Mouse (Mus musculus): ENCODE results near the gene Adgrv1. TPM values are rescaled to one million over a fixed set of nuclear protein-coding genes. Genes with fewer than 3 reads are reported as not detected.

Gene Adgrv1
- polyA plus RNA-seq, 1 experiment from 2014 or later: 0.66 TPM

DNA sequence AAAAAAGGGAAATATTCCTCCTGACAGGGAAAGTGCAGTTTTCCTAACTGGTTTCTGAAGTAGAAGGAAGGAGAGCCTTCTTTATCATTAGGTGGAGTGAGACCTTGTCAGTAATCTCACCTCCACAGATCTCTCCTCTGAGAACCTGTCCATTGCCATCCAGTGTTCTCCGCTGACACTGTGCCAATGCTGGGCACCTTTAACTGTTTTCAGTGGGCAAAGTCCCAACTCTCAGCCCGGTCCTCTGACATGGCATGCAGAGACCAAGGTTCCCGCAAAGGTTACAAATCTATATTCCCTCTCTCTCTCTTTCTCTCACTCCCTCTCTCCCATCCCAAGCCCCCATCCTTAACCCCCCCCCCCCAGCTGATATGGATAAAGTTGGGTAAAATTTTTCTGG, 230.1 kb downstream of the Adgrv1 start:
- 89% methylated on average over 3 of the region's 3 CpGs for WGBS
- Histone ChIP-seq H3K9me3 (no peaks in the 10 kb centered on the region), H3K4me3 (no peak overlapping the region), H3K27ac (replicated peaks) (no peak overlapping the region), H3K27me3 (replicated peaks) (no peaks in the 10 kb centered on the region), H3K9ac (no peak overlapping the region), H3K4me2 (no peak overlapping the region), H3K36me3 (no peaks in the 10 kb centered on the region), H3K4me1 (no peaks in the 10 kb centered on the region)
- no peak for ATAC-seq (ENCODE audit: extremely low read depth, insufficient number of reproducible peaks, low FRiP score, low TSS enrichment)

DNA sequence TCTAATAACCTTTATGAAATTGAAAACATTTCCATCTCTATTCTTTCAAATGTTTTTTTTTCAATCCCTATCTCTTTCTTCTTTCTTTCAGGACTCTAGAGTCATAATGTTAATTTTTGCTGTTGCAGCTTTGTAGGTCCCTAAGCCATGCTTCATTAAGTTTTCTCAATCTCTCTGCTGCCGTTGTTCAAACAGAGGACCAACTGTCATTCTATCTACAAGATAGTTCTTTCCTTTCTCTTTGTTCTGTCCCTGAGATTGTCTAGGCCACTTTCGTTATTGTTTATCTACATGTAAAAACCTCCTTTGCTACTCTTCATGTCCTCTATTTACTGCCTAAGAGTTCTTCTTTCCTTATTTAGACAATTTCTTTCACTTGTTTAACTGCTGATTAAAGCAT, 230.8 kb downstream of the Adgrv1 start:
- Histone ChIP-seq H3K27ac (replicated peaks) (no peak overlapping the region), H3K36me3 (no peaks in the 10 kb centered on the region), H3K27me3 (replicated peaks) (no peaks in the 10 kb centered on the region), H3K4me3 (no peak overlapping the region), H3K9me3 (no peaks in the 10 kb centered on the region), H3K9ac (no peak overlapping the region), H3K4me2 (no peak overlapping the region), H3K4me1 (no peaks in the 10 kb centered on the region)
- no peak for ATAC-seq (ENCODE audit: extremely low read depth, insufficient number of reproducible peaks, low FRiP score, low TSS enrichment)
- WGBS: 54% methylated on average over 2 of the region's 2 CpGs

- WGBS: 77% methylated on average over 1 of the region's 1 CpGs
- H3K9ac ChIP-seq: no peak overlapping the region
- no peak overlapping the region for H3K27ac ChIP-seq (replicated peaks)
- no peak overlapping the region for H3K4me3 ChIP-seq
- H3K36me3 ChIP-seq: no peaks in the 10 kb centered on the region
- H3K4me1 ChIP-seq: no peaks in the 10 kb centered on the region
- H3K4me2 ChIP-seq: no peak overlapping the region
- no peaks in the 10 kb centered on the region for H3K27me3 ChIP-seq (replicated peaks)
- no peaks in the 10 kb centered on the region for H3K9me3 ChIP-seq
- ATAC-seq (ENCODE audit: extremely low read depth, insufficient number of reproducible peaks, low FRiP score, low TSS enrichment): no peak
Measured at GRCm38 (mm10) chr13:81401742-81402141, 231.2 kb downstream of the Adgrv1 start.

DNA sequence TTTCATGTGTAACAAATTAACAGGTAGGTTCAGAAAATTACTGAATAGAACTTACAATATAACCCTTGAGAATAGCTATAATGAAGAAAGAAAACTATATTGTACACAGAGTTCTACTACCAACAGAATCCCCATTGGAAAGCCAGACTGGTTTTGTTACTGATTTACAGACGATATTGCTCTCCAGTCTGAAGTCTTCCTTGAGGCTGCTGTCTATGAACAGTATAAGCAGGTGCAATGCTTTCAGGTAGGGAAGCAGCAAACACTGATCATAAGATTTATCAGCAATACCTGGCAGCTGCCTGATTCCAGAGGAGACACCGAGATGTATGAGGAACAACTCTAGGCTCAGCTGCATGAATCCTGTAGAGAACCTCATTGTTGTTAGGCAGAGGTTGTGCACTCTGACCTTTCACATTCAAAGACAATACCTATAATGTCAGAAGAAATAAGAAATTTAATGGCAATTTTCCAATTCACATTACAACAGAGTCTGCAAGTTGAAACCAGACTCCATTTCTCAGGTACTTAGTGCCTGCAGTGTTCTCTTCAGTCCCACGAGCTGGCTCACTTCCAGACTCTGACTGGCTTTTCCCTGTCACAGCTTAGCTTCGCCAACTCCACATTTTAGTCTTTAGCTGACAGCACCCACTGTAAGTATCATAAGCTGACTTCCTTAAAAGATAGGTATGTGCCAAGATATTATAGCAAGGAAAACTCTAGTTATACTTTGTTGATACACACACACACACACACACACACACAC, 247.2 kb downstream of the Adgrv1 start:
- Histone ChIP-seq H3K36me3 (no peaks in the 10 kb centered on the region), H3K4me2 (no peak overlapping the region), H3K9me3 (no peaks in the 10 kb centered on the region), H3K4me1 (no peaks in the 10 kb centered on the region), H3K9ac (no peak overlapping the region), H3K27ac (replicated peaks) (no peak overlapping the region), H3K27me3 (replicated peaks) (no peaks in the 10 kb centered on the region), H3K4me3 (no peak overlapping the region)
- WGBS: 57% methylated on average over 4 of the region's 4 CpGs
- no peak for ATAC-seq (ENCODE audit: extremely low read depth, insufficient number of reproducible peaks, low FRiP score, low TSS enrichment)

DNA sequence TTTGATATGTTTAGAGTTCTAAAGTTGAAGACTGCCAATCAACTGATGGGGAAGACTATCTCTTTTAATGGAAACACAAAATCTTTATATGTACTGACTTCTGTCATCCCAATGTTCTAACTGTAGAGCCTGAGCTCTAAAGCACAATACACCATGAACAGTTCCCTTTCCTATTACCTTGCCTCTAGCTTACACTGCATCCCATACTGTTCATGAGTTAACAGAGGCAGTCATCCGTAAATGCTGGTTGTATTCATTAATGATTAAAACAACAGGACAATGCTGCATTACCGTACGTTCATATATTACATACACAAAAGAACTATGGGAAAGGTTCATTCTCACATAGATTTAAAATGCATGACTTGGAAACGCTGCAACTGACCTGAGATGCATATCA, 251.1 kb downstream of the Adgrv1 start:
- no peak for ATAC-seq (ENCODE audit: extremely low read depth, insufficient number of reproducible peaks, low FRiP score, low TSS enrichment)
- WGBS: 79% methylated on average over 4 of the region's 4 CpGs
- Histone ChIP-seq H3K27me3 (replicated peaks) (no peaks in the 10 kb centered on the region), H3K4me2 (no peak overlapping the region), H3K27ac (replicated peaks) (no peak overlapping the region), H3K36me3 (no peaks in the 10 kb centered on the region), H3K4me3 (no peak overlapping the region), H3K9ac (no peak overlapping the region), H3K9me3 (no peaks in the 10 kb centered on the region), H3K4me1 (no peaks in the 10 kb centered on the region)

DNA sequence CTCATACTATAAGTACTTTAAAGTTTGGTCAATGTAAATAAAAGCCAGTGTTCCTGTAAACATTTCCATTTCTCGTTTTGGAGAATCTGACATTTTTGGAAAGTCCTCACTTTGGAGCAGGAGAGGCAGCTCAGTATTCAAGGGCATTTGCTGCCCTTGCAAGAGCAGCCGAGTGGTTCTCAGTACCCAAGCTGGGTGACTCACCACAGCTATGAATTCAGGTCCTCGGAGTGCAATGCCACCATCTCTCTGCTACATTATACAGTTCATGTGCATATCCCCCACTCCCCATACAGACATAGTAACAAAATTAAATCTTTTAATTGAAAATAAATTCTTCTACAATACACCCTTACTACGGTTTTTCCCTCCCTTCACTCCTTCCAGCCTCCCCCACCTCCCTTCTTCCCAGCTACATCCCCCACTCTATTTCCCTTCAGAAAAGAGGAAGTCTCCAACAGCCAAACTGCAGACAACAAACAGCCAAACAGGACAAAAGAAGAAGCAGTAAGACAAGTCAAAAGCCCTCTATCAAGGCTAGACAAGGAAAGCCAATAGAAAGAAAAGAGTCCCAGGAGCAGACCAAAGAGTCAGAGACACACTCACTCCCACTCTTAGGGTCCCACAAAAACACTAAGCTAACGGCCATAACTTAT, 262.0 kb downstream of the Adgrv1 start:
- no peaks in the 10 kb centered on the region for H3K9me3 ChIP-seq
- H3K4me1 ChIP-seq: peaks cover 13% of the 10 kb centered on the region
- no peak overlapping the region for H3K9ac ChIP-seq
- WGBS: 66% methylated on average over 5 of the region's 5 CpGs
- no peaks in the 10 kb centered on the region for H3K36me3 ChIP-seq
- H3K27ac ChIP-seq (replicated peaks): no peak overlapping the region
- ATAC-seq (ENCODE audit: extremely low read depth, insufficient number of reproducible peaks, low FRiP score, low TSS enrichment): no peak
- no peaks in the 10 kb centered on the region for H3K27me3 ChIP-seq (replicated peaks)
- no peak overlapping the region for H3K4me3 ChIP-seq
- H3K4me2 ChIP-seq: no peak overlapping the region

- H3K4me1 ChIP-seq: peaks cover 13% of the 10 kb centered on the region
Measured at GRCm38 (mm10) chr13:81370196-81370595, 262.8 kb downstream of the Adgrv1 start.

DNA sequence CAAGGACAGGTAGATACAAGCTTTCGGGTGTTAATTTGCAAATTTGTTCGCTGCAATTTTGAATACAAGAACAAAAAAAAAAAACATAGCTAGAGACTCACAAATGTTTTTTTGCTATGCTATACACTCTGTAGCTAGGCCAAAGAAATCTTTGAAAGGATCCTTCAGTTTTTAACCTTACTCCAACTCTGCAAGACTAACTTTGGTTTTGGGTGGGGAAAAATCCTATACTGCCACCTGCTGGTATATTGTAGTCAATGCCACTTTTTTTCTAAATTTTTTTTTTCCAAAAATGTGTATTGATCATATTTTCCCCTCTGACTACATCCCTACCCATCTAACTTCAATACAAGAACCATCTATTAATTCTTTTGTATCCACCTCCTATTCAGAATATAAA, 263.4 kb downstream of the Adgrv1 start:
- WGBS: 77% methylated on average over 2 of the region's 2 CpGs
- Histone ChIP-seq H3K9me3 (no peaks in the 10 kb centered on the region), H3K36me3 (no peaks in the 10 kb centered on the region), H3K27ac (replicated peaks) (no peak overlapping the region), H3K4me3 (no peak overlapping the region), H3K4me2 (0 out of 2 replicates have a peak overlapping the region, but pooled peaks have one; percentile 9), H3K27me3 (replicated peaks) (no peaks in the 10 kb centered on the region), H3K4me1 (peaks cover 13% of the 10 kb centered on the region), H3K9ac (no peak overlapping the region)
- ATAC-seq (ENCODE audit: extremely low read depth, insufficient number of reproducible peaks, low FRiP score, low TSS enrichment): no peak

More at GRCm38 (mm10) chr13:81370196-81370595, 262.8 kb downstream of the Adgrv1 start:
- no peaks in the 10 kb centered on the region for H3K9me3 ChIP-seq
- WGBS: 81% methylated on average over 6 of the region's 6 CpGs
- no peak overlapping the region for H3K4me3 ChIP-seq
- H3K4me2 ChIP-seq: no peak overlapping the region
- no peak for ATAC-seq (ENCODE audit: extremely low read depth, insufficient number of reproducible peaks, low FRiP score, low TSS enrichment)
- H3K27me3 ChIP-seq (replicated peaks): no peaks in the 10 kb centered on the region
- H3K9ac ChIP-seq: no peak overlapping the region
- H3K36me3 ChIP-seq: no peaks in the 10 kb centered on the region
- no peak overlapping the region for H3K27ac ChIP-seq (replicated peaks)

DNA sequence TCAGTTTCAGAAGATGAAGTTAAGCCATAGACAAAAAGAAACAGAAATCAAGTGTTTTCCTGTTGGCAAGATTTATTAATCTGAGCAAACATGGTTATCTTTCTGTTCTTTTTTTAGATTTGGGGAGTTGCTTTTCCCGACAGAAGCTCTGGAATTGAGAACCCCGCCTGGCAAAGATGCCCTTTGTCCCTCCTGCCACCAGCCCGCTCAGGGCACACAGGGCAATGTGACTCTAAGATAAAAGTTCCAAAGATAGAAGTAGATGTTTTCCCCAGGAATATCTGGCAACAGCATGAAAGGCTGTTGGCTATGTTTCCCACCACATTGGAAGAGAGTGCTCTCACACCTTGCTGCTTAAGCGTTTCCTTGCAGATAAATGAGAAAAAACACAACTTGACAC, 264.0 kb downstream of the Adgrv1 start:
- Histone ChIP-seq H3K4me3 (no peak overlapping the region), H3K9me3 (no peaks in the 10 kb centered on the region), H3K4me1 (peaks cover 13% of the 10 kb centered on the region), H3K27me3 (replicated peaks) (no peaks in the 10 kb centered on the region), H3K4me2 (0 out of 2 replicates have a peak overlapping the region, but pooled peaks have one; percentile 9), H3K27ac (replicated peaks) (no peak overlapping the region; the same call in 1 of the 2 replicates), H3K36me3 (no peaks in the 10 kb centered on the region), H3K9ac (peak overlapping the region; percentile 7; the same call in 1 of the 2 replicates)
- no peak for ATAC-seq (ENCODE audit: extremely low read depth, insufficient number of reproducible peaks, low FRiP score, low TSS enrichment)
- 19% methylated on average over 4 of the region's 4 CpGs for WGBS

DNA sequence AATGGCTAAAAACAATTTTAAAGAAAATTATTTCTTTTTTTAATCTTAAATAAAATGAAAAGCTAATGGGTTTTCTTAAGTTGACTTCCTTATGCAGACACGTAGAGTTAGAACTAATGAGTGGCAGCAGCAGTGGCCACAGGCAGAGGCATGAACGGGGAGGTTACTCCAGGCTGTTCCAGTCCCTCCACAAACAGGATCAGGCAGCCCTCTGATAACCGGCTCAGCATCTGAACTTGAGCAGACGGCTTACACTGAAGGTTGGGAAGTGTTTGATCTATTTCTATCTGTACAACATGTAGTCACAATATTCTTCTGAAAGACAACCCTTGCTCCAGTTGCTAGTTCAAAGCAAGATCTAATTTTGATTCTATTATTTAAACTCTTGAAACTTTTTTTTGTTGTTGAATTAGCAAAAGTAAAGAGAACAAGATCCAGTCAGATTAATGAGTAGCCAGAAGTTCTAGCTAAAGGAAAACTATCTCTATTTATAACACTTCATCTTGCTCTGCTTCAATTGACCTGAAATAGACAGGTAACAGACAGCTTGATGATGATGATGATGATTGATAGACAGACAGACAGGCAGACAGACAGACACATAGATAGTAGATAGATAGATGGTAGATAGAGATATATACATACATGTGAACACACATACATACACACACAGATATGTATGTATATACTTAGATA, 265.1 kb downstream of the Adgrv1 start:
- no peaks in the 10 kb centered on the region for H3K36me3 ChIP-seq
- H3K9me3 ChIP-seq: no peaks in the 10 kb centered on the region
- peaks cover 13% of the 10 kb centered on the region for H3K4me1 ChIP-seq
- WGBS: 26% methylated on average over 4 of the region's 4 CpGs
- ATAC-seq (ENCODE audit: extremely low read depth, insufficient number of reproducible peaks, low FRiP score, low TSS enrichment): no peak
- H3K27me3 ChIP-seq (replicated peaks): no peaks in the 10 kb centered on the region
- no peak overlapping the region for H3K9ac ChIP-seq
- no peak overlapping the region for H3K4me2 ChIP-seq
- no peak overlapping the region for H3K4me3 ChIP-seq
- no peak overlapping the region for H3K27ac ChIP-seq (replicated peaks)

GRCm38 (mm10) chr13:81360338-81360737, 272.6 kb downstream of the Adgrv1 start:
- no peak overlapping the region for H3K27ac ChIP-seq (replicated peaks)
- no peak overlapping the region for H3K4me2 ChIP-seq
- no peak for ATAC-seq (ENCODE audit: extremely low read depth, insufficient number of reproducible peaks, low FRiP score, low TSS enrichment)
- H3K27me3 ChIP-seq (replicated peaks): no peaks in the 10 kb centered on the region
- no peak overlapping the region for H3K9ac ChIP-seq
- WGBS: 76% methylated on average over 2 of the region's 2 CpGs
- H3K9me3 ChIP-seq: no peaks in the 10 kb centered on the region
- no peak overlapping the region for H3K4me3 ChIP-seq
- no peaks in the 10 kb centered on the region for H3K4me1 ChIP-seq
- no peaks in the 10 kb centered on the region for H3K36me3 ChIP-seq

Data from heart, embryonic 13.5 days (tissue).